Mouse (Mus musculus) embryonic facial prominence, embryonic 12.5 days (tissue): ENCODE data around the gene Irak1bp1. TPM values are rescaled to one million over a fixed set of nuclear protein-coding genes. Genes with fewer than 3 reads are reported as not detected.

Experiments used
- ATAC-seq: fragments of 200-750 bp; cut with Nextera tagmentation; 2 replicates; pipeline ENCODE4 v1.8.0; 2017; ENCODE audit not compliant: insufficient number of reproducible peaks, insufficient read depth, low FRiP score, low TSS enrichment
- H3K27ac ChIP-seq: fragments of 300-500 bp; sonication (generic); 2 replicates; pipeline ENCODE4 v1.5.1; 2016; ENCODE audit warnings: mild to moderate bottlenecking
- H3K27me3 ChIP-seq: fragments of 300-500 bp; sonication (generic); 2 replicates; pipeline ENCODE4 v1.6.1; 2016; ENCODE audit warnings: mild to moderate bottlenecking, moderate library complexity
- H3K36me3 ChIP-seq: fragments of 300-500 bp; sonication (generic); 2 replicates; pipeline ENCODE4 v1.6.1; 2016; ENCODE audit warnings: mild to moderate bottlenecking
- H3K4me1 ChIP-seq: fragments of 300-500 bp; sonication (generic); 2 replicates; pipeline ENCODE4 v1.6.1; 2016
- H3K4me2 ChIP-seq: fragments of 300-500 bp; sonication (generic); replicated peaks from 2 replicates; pipeline ENCODE4 v1.6.1; 2016; ENCODE audit warnings: mild to moderate bottlenecking, moderate library complexity
- H3K4me3 ChIP-seq: fragments of 300-500 bp; sonication (generic); 2 replicates; pipeline ENCODE4 v1.5.1; 2016; ENCODE audit warnings: mild to moderate bottlenecking
- H3K9ac ChIP-seq: fragments of 300-500 bp; sonication (generic); 2 replicates; pipeline ENCODE4 v1.6.1; 2016; ENCODE audit warnings: mild to moderate bottlenecking, moderate library complexity
- H3K9me3 ChIP-seq: fragments of 300-500 bp; sonication (generic); 2 replicates; pipeline ENCODE4 v1.6.1; 2016; ENCODE audit warnings: mild to moderate bottlenecking, moderate library complexity
- WGBS: fragments of 180-500 bp; shearing (Covaris S2); methylation state at CpG from one replicate; pipeline ENCODE4 v1.1.7; 2016; 5-methylcytosine and 5-hydroxymethylcytosine counted together
- polyA plus RNA-seq: library from polyadenylated mRNA; unstranded; fragments of >200 nt; fragmentation: Nextera tagmentation; extraction: Ambion mirVana; gene quantifications from 2 replicates; pipeline ENCODE4 v1.2.1, GENCODE M21; 2016

Gene Irak1bp1
- polyA plus RNA-seq, result 26.4 and 27.0 TPM in 2 replicates

DNA sequence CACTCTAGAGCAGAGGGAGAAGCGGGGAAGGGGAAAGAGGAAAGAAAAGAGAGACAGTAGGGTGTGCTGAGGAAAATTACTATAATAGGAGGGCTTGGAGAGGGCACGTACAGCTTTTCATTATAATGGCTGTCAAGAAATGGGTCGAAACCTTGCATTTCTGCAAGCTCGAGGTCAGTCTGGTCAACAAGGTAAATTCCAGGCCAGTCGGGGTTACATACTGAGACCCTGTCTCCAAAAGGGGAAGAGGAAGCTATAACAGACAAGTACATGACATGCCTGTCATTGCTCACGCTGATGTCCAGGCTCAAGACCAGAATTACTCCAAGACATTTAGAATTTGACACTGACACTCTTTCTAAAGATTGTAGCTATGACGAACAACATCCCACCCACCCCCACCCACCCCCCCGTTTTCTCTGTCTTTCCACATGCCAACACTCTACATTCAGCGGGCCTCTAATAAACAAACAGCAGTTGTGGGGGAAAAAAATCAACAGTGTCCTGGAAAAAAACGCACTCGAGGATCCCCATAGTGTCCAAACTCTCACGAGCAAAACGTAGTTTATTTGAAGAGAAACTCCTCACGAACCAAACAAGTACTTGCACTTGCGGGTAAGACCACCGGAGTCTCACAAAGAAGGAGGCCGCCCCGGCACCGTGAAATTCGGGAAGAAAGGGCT lies at the start of gene Irak1bp1:
Gene Irak1bp1 (plus strand): TSS at position 534 of the 683 bp plus-strand sequence.
- 10% methylated on average over 20 of the region's 20 CpGs for WGBS
- Histone ChIP-seq H3K36me3 (no peaks in the 10 kb centered on the region), H3K27ac (peak within 1 kb of the TSS; percentile 85), H3K4me3 (peak within 1 kb of the TSS; percentile 78), H3K4me1 (0 out of 2 replicates have a peak, but pooled peaks cover 3% of the 10 kb centered on the region), H3K9me3 (no peaks in the 10 kb centered on the region), H3K4me2 (peak within 1 kb of the TSS; percentile 62), H3K27me3 (no peaks in the 10 kb centered on the region), H3K9ac (peak within 1 kb of the TSS; percentile 80)
- ATAC-seq, result peak; percentile 12; the same call in 1 of the 2 replicates

- H3K27ac ChIP-seq, result no peak overlapping the region
- no peaks in the 10 kb centered on the region for H3K36me3 ChIP-seq
- H3K4me2 ChIP-seq, result no peak overlapping the region
- WGBS, result 73% methylated on average over 9 of the region's 9 CpGs
- H3K9me3 ChIP-seq, result no peaks in the 10 kb centered on the region
- ATAC-seq, result no peak
- no peak overlapping the region for H3K4me3 ChIP-seq
- no peak overlapping the region for H3K9ac ChIP-seq
- no peaks in the 10 kb centered on the region for H3K4me1 ChIP-seq
- no peaks in the 10 kb centered on the region for H3K27me3 ChIP-seq
Measured at GRCm38 (mm10) chr9:82788375-82788774, 41.0 kb upstream of the Irak1bp1 start.

GRCm38 (mm10) chr9:82800360-82800759 lies 29.0 kb upstream of the Irak1bp1 start:
- no peaks in the 10 kb centered on the region; the same call in 1 of the 2 replicates for H3K4me1 ChIP-seq
- no peaks in the 10 kb centered on the region for H3K9me3 ChIP-seq
- H3K27me3 ChIP-seq, result no peaks in the 10 kb centered on the region
- no peak overlapping the region for H3K4me3 ChIP-seq
- no peak for ATAC-seq
- H3K4me2 ChIP-seq, result no peak overlapping the region
- 83% methylated on average over 8 of the region's 8 CpGs for whole genome bisulfite sequencing
- no peaks in the 10 kb centered on the region for H3K36me3 ChIP-seq
- no peak overlapping the region for H3K27ac ChIP-seq
- no peak overlapping the region for H3K9ac ChIP-seq

- WGBS, result 3% methylated on average over 1 of the region's 1 CpGs
- Histone ChIP-seq H3K4me1 (0 out of 2 replicates have a peak, but pooled peaks cover 4% of the 10 kb centered on the region), H3K9ac (no peak overlapping the region), H3K27ac (no peak overlapping the region), H3K36me3 (no peaks in the 10 kb centered on the region), H3K9me3 (no peaks in the 10 kb centered on the region), H3K4me2 (no peak overlapping the region), H3K4me3 (no peak overlapping the region), H3K27me3 (no peaks in the 10 kb centered on the region)
- ATAC-seq, result no peak
Measured at GRCm38 (mm10) chr9:82807129-82807528, 22.2 kb upstream of the Irak1bp1 start.

GRCm38 (mm10) chr9:82807635-82808034 lies 21.7 kb upstream of the Irak1bp1 start:
- H3K9me3 ChIP-seq, result no peaks in the 10 kb centered on the region
- no peaks in the 10 kb centered on the region for H3K36me3 ChIP-seq
- H3K27me3 ChIP-seq, result no peaks in the 10 kb centered on the region
- no peak overlapping the region for H3K4me3 ChIP-seq
- no peak overlapping the region for H3K27ac ChIP-seq
- H3K9ac ChIP-seq, result no peak overlapping the region
- ATAC-seq, result no peak
- H3K4me1 ChIP-seq, result 0 out of 2 replicates have a peak, but pooled peaks cover 4% of the 10 kb centered on the region
- 43% methylated on average over 5 of the region's 5 CpGs for WGBS
- H3K4me2 ChIP-seq, result no peak overlapping the region

GRCm38 (mm10) chr9:82812172-82812963 lies 17.0 kb upstream of the Irak1bp1 start:
- Histone ChIP-seq H3K4me3 (no peak overlapping the region), H3K9me3 (no peaks in the 10 kb centered on the region), H3K27me3 (no peaks in the 10 kb centered on the region), H3K9ac (no peak overlapping the region), H3K4me1 (0 out of 2 replicates have a peak, but pooled peaks cover 4% of the 10 kb centered on the region), H3K27ac (no peak overlapping the region), H3K4me2 (no peak overlapping the region), H3K36me3 (no peaks in the 10 kb centered on the region)
- no peak for ATAC-seq
- 70% methylated on average over 12 of the region's 12 CpGs for WGBS

- Histone ChIP-seq H3K4me2 (no peak overlapping the region), H3K4me3 (no peak overlapping the region), H3K36me3 (no peaks in the 10 kb centered on the region), H3K9ac (no peak overlapping the region), H3K27ac (no peak overlapping the region), H3K9me3 (no peaks in the 10 kb centered on the region), H3K4me1 (no peaks in the 10 kb centered on the region), H3K27me3 (no peaks in the 10 kb centered on the region)
- ATAC-seq, result no peak
- 61% methylated on average over 3 of the region's 3 CpGs for WGBS
Measured at GRCm38 (mm10) chr9:82814536-82814935, 14.8 kb upstream of the Irak1bp1 start.

DNA sequence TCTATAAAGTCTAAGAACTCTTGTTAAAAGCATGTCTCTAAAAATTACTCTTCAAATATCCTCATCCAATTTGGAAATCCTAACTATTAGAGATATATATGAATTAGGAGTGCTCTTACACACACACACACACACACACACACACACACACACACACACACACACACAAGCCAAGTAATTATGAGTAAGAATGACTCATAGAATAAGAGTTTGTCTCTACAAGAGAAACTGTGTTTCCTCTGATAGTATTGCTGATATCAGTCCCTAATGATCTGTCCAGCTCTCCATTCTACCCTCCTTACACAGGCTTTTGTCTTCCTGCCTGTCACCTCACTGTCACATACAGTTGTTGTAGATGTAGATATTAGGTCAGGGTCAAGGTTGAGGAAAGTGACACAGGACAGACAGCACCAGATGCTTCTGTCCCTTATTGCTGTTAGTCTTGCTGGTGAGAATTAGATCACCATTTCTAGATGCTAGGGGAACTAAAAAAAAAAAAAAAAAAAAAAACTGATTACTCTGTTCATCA lies 14.0 kb upstream of the Irak1bp1 start:
- no peak overlapping the region for H3K4me2 ChIP-seq
- no peaks in the 10 kb centered on the region for H3K36me3 ChIP-seq
- H3K9ac ChIP-seq, result no peak overlapping the region
- no peaks in the 10 kb centered on the region for H3K4me1 ChIP-seq
- no peak overlapping the region for H3K4me3 ChIP-seq
- no peaks in the 10 kb centered on the region for H3K27me3 ChIP-seq
- ATAC-seq, result no peak
- no peaks in the 10 kb centered on the region for H3K9me3 ChIP-seq
- H3K27ac ChIP-seq, result no peak overlapping the region

DNA sequence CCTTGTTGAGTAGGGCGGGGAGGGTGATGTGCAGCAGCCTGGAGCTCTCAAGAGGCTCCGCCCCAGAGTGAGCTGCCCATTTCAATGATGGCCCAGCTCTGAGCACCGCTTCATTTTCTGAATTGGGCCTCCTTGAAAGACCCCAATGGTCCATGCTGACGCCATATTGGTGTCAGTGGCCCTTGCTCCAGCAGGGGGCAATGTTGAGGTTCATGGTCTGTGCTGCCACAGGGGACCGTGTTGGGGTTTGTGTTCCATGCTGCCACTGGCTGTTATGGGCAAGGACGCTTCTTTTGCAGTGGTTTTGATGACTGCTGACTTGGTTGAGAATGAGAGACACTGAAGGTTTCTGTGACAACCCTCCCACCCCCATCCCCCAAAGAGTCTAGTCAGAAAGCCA lies 2.9 kb upstream of the Irak1bp1 start:
- ATAC-seq, result no peak
- no peaks in the 10 kb centered on the region for H3K36me3 ChIP-seq
- 94% methylated on average over 6 of the region's 6 CpGs for WGBS
- no peak overlapping the region for H3K4me2 ChIP-seq
- no peak overlapping the region for H3K4me3 ChIP-seq
- H3K9ac ChIP-seq, result no peak overlapping the region
- H3K4me1 ChIP-seq, result 0 out of 2 replicates have a peak, but pooled peaks cover 3% of the 10 kb centered on the region
- H3K27ac ChIP-seq, result no peak overlapping the region
- no peaks in the 10 kb centered on the region for H3K27me3 ChIP-seq
- no peaks in the 10 kb centered on the region for H3K9me3 ChIP-seq

GRCm38 (mm10) chr9:82829693-82830430 lies 522 bp downstream of the Irak1bp1 start:
- peak; percentile 93 for ATAC-seq
- Histone ChIP-seq H3K27me3 (no peaks in the 10 kb centered on the region), H3K36me3 (no peaks in the 10 kb centered on the region), H3K9ac (peak overlapping the region; percentile 80), H3K4me3 (peak overlapping the region; percentile 78), H3K27ac (peak overlapping the region; percentile 85), H3K9me3 (no peaks in the 10 kb centered on the region), H3K4me1 (0 out of 2 replicates have a peak, but pooled peaks cover 3% of the 10 kb centered on the region), H3K4me2 (peak overlapping the region; percentile 62)
- WGBS, result 1% methylated on average over 65 of the region's 65 CpGs

GRCm38 (mm10) chr9:82831891-82832290 lies 2.6 kb downstream of the Irak1bp1 start:
- ATAC-seq, result no peak
- H3K36me3 ChIP-seq, result no peaks in the 10 kb centered on the region

More at GRCm38 (mm10) chr9:82831891-82832290, 2.6 kb downstream of the Irak1bp1 start:
- WGBS, result 58% methylated on average over 4 of the region's 4 CpGs
- Histone ChIP-seq H3K4me3 (no peak overlapping the region), H3K27ac (no peak overlapping the region), H3K27me3 (no peaks in the 10 kb centered on the region), H3K4me2 (no peak overlapping the region), H3K9ac (no peak overlapping the region), H3K9me3 (no peaks in the 10 kb centered on the region), H3K4me1 (0 out of 2 replicates have a peak, but pooled peaks cover 3% of the 10 kb centered on the region)
